ENCODE assay signal across 10 mouse cellular contexts in the genomic region with DNA sequence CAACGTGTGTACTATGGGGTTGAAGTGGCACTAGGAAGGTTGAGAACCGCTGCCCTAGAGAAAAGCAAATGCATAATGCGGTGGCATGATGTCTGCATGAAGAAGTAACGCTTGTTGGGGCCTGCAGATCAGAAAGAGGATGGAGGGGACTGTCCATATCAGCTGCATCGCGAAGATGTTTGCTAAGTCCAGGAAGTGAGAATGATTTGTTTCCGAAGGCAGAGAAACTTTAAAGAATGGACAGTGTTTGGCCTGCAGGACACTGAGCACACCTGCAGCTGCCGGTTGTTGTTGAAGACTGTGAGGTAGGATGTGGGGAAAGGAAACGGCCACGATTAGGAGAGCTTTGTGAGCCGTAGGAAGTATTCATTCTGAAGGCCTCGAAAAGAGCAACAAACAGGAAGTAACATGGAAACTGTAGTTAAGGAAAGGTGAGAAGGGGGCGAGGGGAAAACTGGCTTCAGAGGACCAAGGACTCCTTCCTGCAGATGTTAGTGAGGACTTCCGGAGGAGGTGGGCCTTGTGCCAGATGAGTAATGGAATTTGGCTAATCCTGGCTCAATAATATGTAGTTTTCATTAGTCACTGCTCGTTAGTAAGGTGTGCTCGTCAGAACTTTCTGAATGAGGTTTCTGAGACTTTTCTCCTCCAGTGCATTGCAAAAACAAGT. TPM values are rescaled to one million over a fixed set of nuclear protein-coding genes. Genes with fewer than 3 reads are reported as not detected.
A peak's percentile ranks its signal among the peaks of the same experiment; 100 is the strongest.
DNase-seq lines count a peak whose midpoint lies in the region; ATAC-seq and TF ChIP-seq lines count a peak whose summit lies in the region.
"Had no signal": no experiment of that assay in that cellular context is flagged by ENCODE, and none has a peak within 500 bp of the region (broad histone marks: within the 10 kb centered on the region; RNA-seq: fewer than 3 reads in every experiment).

No protein-coding gene starts in this region.

- no peak overlapping the region for H3K4me2 ChIP-seq in lung, embryonic 16.5 days (ENCODE audit: low read depth, low read length)
- peak overlapping the region; percentile 97 for H3K4me2 ChIP-seq in myocyte (ENCODE audit: low read depth)

- intact Hi-C loops in heart, postnatal 10 days (cut with DNase I) = no loop called here

- DNase-seq in lung, postnatal 36 days = no peak
- DNase-seq in adrenal gland, adult 2 months = peak; percentile 76
- peak; percentile 65 to 67 for DNase-seq in heart, postnatal 10 days
- no peak for DNase-seq in spleen, adult 12 weeks (ENCODE audit: low spot score)
- DNase-seq in right cerebral cortex, postnatal 36 days (ENCODE audit: low spot score in 2 of 2) = no peak
- DNase-seq in urinary bladder, postnatal 4 days (ENCODE audit: low spot score in 2 of 2) = no peak

- H3K27ac ChIP-seq in lung, embryonic 16.5 days (ENCODE audit: low read length) = no peak overlapping the region
- H3K27ac ChIP-seq: embryonic facial prominence, embryonic 12.5 days; liver, embryonic 14.5 days had no signal

- ATAC-seq in lung, embryonic 16.5 days (ENCODE audit: low read depth) = 0 out of 2 replicates have a peak, but pooled peaks have one; percentile 11

- no peak overlapping the region for H3ac ChIP-seq in myocyte (ENCODE audit: control insufficient read depth, insufficient read length)

- H3K9ac ChIP-seq in lung, embryonic 16.5 days (ENCODE audit: low read length) = no peak overlapping the region
- H3K9ac ChIP-seq: embryonic facial prominence, embryonic 12.5 days; liver, embryonic 14.5 days had no signal

- H3K9me3 ChIP-seq in lung, embryonic 16.5 days (ENCODE audit: control insufficient read depth, low read length) = no peaks in the 10 kb centered on the region
- H3K9me3 ChIP-seq: embryonic facial prominence, embryonic 12.5 days had no signal

- no peak overlapping the region for H3K4me3 ChIP-seq in lung, embryonic 16.5 days (ENCODE audit: low read length)
- H3K4me3 ChIP-seq in myocyte = no peak overlapping the region
- H3K4me3 ChIP-seq: embryonic facial prominence, embryonic 12.5 days had no signal

- no peaks in the 10 kb centered on the region; the same call in 1 of the 2 replicates for H3K36me3 ChIP-seq in lung, embryonic 16.5 days (ENCODE audit: control insufficient read depth, insufficient read depth, low read length)
- peaks cover 2% of the 10 kb centered on the region for H3K36me3 ChIP-seq in myocyte (ENCODE audit: control insufficient read depth, insufficient read depth)

- 60% methylated on average over 16 of the region's 16 CpGs for WGBS in lung, embryonic 16.5 days

- TF ChIP-seq POLR2A in myocyte (IDR thresholded peaks at IDR 0.05; ENCODE audit: insufficient read length, low read depth) = no peak

- H3K27me3 ChIP-seq in lung, embryonic 16.5 days (ENCODE audit: control insufficient read depth, insufficient read depth, low read depth, low read length) = no peaks in the 10 kb centered on the region
- H3K27me3 ChIP-seq in myocyte (ENCODE audit: control insufficient read depth, insufficient read depth, insufficient read length) = no peaks in the 10 kb centered on the region
- H3K27me3 ChIP-seq: embryonic facial prominence, embryonic 12.5 days had no signal

- no peaks in the 10 kb centered on the region for H3K79me2 ChIP-seq in myocyte (ENCODE audit: control insufficient read depth, insufficient read depth)

- H3K4me1 ChIP-seq in lung, embryonic 16.5 days (replicated peaks; ENCODE audit: control insufficient read depth, insufficient read depth, low read length) = peaks cover 3% of the 10 kb centered on the region
- H3K4me1 ChIP-seq: embryonic facial prominence, embryonic 12.5 days had no signal

TF ChIP-seq in myocyte, 11 proteins besides CTCF, POLR2A, EP300 and RAD21:
- no peak for TF ChIP-seq MYOD1 (IDR thresholded peaks at IDR 0.05; ENCODE audit: control insufficient read depth in 1 of 3, insufficient read length in 2 of 3, low read depth in 2 of 3)
- no peak for TF ChIP-seq E2F4 (IDR thresholded peaks at IDR 0.05; ENCODE audit: insufficient read depth)
- no peak for TF ChIP-seq MAX (IDR thresholded peaks at IDR 0.05; ENCODE audit: low read depth)
- no peak for TF ChIP-seq SRF (IDR thresholded peaks at IDR 0.05; ENCODE audit: control insufficient read depth, insufficient read length, low read depth)
- no peak for TF ChIP-seq TCF12 (IDR thresholded peaks at IDR 0.05; ENCODE audit: insufficient read depth, poor library complexity, severe bottlenecking)
- TF ChIP-seq REST (IDR thresholded peaks at IDR 0.05; ENCODE audit: insufficient read depth, insufficient read length) = no peak
- TF ChIP-seq CEBPB (IDR thresholded peaks at IDR 0.05; ENCODE audit: insufficient read depth, poor library complexity, severe bottlenecking) = no peak
- TF ChIP-seq POLR2AphosphoS2 (IDR thresholded peaks at IDR 0.05; ENCODE audit: insufficient read length, low read depth) = no peak
- TF ChIP-seq MYOG (IDR thresholded peaks at IDR 0.05; ENCODE audit: control insufficient read depth in 1 of 3, insufficient read depth in 1 of 3, insufficient read length in 2 of 3, low read depth in 2 of 3) = no peak
- no peak for TF ChIP-seq USF1 (IDR thresholded peaks at IDR 0.05; ENCODE audit: low read depth)
- TF ChIP-seq TCF3 (IDR thresholded peaks at IDR 0.05; ENCODE audit: insufficient read length, low read depth) = no peak
TF ChIP-seq in myocyte: peak in this region for 0.

RNA-seq across cellular contexts. Expression of a gene that starts 1.9 kb away (rescaled TPM):
- 4.9 and 5.7 TPM in 2 replicates for polyA plus RNA-seq in lung, embryonic 16.5 days (2015; fragmentation: Nextera tagmentation; extraction: Ambion mirVana)
- 10 to 100 TPM in 1 of 2 experiments, 1 to 10 TPM in 1; 8.0 to 12.6 TPM for total RNA-seq in adrenal gland, adult 2 months (2021)
- polyA plus RNA-seq in adrenal gland, adult 2 months (2012; rRNA removed) = 1.5 and 2.0 TPM in 2 replicates
- 10 to 100 TPM; 10.6 to 11.2 TPM for total RNA-seq in heart, postnatal 10 days (2021)
- polyA plus RNA-seq in myocyte (2012; fragmentation: generic; extraction: Trizol) = 2.7 TPM

RNA-seq across cellular contexts. Expression of a gene that starts 46.5 kb away (rescaled TPM):
- polyA plus RNA-seq in lung, embryonic 16.5 days (2015; fragmentation: Nextera tagmentation; extraction: Ambion mirVana) = 0.20 and 0.35 TPM in 2 replicates
- total RNA-seq in adrenal gland, adult 2 months (2021) = 1 to 10 TPM in 1 of 2 experiments, under 1 TPM in 1; 0.81 to 3.5 TPM
- polyA plus RNA-seq in adrenal gland, adult 2 months (2012; rRNA removed) = 1.2 and 1.3 TPM in 2 replicates
- not detected for total RNA-seq in heart, postnatal 10 days (2021)
- 0.10 TPM for polyA plus RNA-seq in myocyte (2012; fragmentation: generic; extraction: Trizol)
- polyA plus RNA-seq: embryonic facial prominence, embryonic 12.5 days had no signal

Comparison
In these comparisons a context has a peak if more than half of its experiments do, and no peak if none do; other contexts are left out.
1. DNase-seq: peak in adrenal gland, adult 2 months (single experiment) and heart, postnatal 10 days (2 of 2); none in lung, postnatal 36 days (single experiment), spleen, adult 12 weeks (single experiment), right cerebral cortex, postnatal 36 days (0 of 2) and urinary bladder, postnatal 4 days (0 of 2).